Mouse (Mus musculus): Measurements from ENCODE around the gene Rrp36.

Rrp36 gene

GRCm38 (mm10) chr17:46673850-46674529, at the start of gene Rrp36:
Gene Rrp36 (minus strand): TSS chr17:46674352.
- peak; percentile 97 for DNase-seq (ENCODE audit: low read depth, low spot score)

GRCm38 (mm10) chr17:46721077-46721476, 46.9 kb upstream of the Rrp36 start:
- DNase-seq (ENCODE audit: low read depth, low spot score), result no peak

- DNase-seq (ENCODE audit: low read depth, low spot score), result peak; percentile 84
Observed at GRCm38 (mm10) chr17:46714756-46715481, 40.8 kb upstream of the Rrp36 start.

- DNase-seq (ENCODE audit: low read depth, low spot score), result no peak
Observed at GRCm38 (mm10) chr17:46713849-46714248, 39.7 kb upstream of the Rrp36 start.

- DNase-seq (ENCODE audit: low read depth, low spot score), result no peak
Observed at GRCm38 (mm10) chr17:46712442-46712841, 38.3 kb upstream of the Rrp36 start.

GRCm38 (mm10) chr17:46711612-46712271, 37.6 kb upstream of the Rrp36 start:
- DNase-seq (ENCODE audit: low read depth, low spot score), result peak; percentile 46

- DNase-seq (ENCODE audit: low read depth, low spot score), result peak; percentile 97
Observed at GRCm38 (mm10) chr17:46710959-46711597, 36.9 kb upstream of the Rrp36 start, which contains the start of gene Pex6. Gene Pex6 (plus strand): TSS chr17:46711463.

- DNase-seq (ENCODE audit: low read depth, low spot score), result no peak
Observed at GRCm38 (mm10) chr17:46706375-46707089, 32.4 kb upstream of the Rrp36 start.

GRCm38 (mm10) chr17:46704887-46705835, 31.0 kb upstream of the Rrp36 start, which contains the start of gene Ppp2r5d:
Gene Ppp2r5d (minus strand): TSS chr17:46705111.
- peak; percentile 99 for DNase-seq (ENCODE audit: low read depth, low spot score)

GRCm38 (mm10) chr17:46703971-46704886, 30.1 kb upstream of the Rrp36 start:
- DNase-seq (ENCODE audit: low read depth, low spot score), result peak; percentile 56

GRCm38 (mm10) chr17:46702506-46702905, 28.4 kb upstream of the Rrp36 start:
- DNase-seq (ENCODE audit: low read depth, low spot score), result no peak

- no peak for DNase-seq (ENCODE audit: low read depth, low spot score)
Observed at GRCm38 (mm10) chr17:46702100-46702499, 27.9 kb upstream of the Rrp36 start.

GRCm38 (mm10) chr17:46701489-46701888, 27.3 kb upstream of the Rrp36 start:
- no peak for DNase-seq (ENCODE audit: low read depth, low spot score)

- DNase-seq (ENCODE audit: low read depth, low spot score), result no peak
Observed at GRCm38 (mm10) chr17:46699912-46700311, 25.8 kb upstream of the Rrp36 start.

GRCm38 (mm10) chr17:46699245-46699644, 25.1 kb upstream of the Rrp36 start:
- DNase-seq (ENCODE audit: low read depth, low spot score), result no peak

- no peak for DNase-seq (ENCODE audit: low read depth, low spot score)
Observed at GRCm38 (mm10) chr17:46698515-46698914, 24.4 kb upstream of the Rrp36 start.

GRCm38 (mm10) chr17:46694517-46695063, 20.4 kb upstream of the Rrp36 start:
- DNase-seq (ENCODE audit: low read depth, low spot score), result peak; percentile 54

- DNase-seq (ENCODE audit: low read depth, low spot score), result no peak
Observed at GRCm38 (mm10) chr17:46691390-46691789, 17.2 kb upstream of the Rrp36 start.

GRCm38 (mm10) chr17:46690665-46691064, 16.5 kb upstream of the Rrp36 start:
- no peak for DNase-seq (ENCODE audit: low read depth, low spot score)

Data from ZHBTc4 (cell line).